Mouse (Mus musculus) heart, adult 11 months (tissue): ENCODE results near the gene Rad51b.

ENCODE experiments used
- DNase-seq: peaks from one replicate; pipeline ENCODE4 v3.0.0; 2022

Rad51b gene

GRCm38 (mm10) chr12:79663893-79664574 lies 367.0 kb downstream of the Rad51b start:
- DNase-seq, result peak; percentile 76

DNA sequence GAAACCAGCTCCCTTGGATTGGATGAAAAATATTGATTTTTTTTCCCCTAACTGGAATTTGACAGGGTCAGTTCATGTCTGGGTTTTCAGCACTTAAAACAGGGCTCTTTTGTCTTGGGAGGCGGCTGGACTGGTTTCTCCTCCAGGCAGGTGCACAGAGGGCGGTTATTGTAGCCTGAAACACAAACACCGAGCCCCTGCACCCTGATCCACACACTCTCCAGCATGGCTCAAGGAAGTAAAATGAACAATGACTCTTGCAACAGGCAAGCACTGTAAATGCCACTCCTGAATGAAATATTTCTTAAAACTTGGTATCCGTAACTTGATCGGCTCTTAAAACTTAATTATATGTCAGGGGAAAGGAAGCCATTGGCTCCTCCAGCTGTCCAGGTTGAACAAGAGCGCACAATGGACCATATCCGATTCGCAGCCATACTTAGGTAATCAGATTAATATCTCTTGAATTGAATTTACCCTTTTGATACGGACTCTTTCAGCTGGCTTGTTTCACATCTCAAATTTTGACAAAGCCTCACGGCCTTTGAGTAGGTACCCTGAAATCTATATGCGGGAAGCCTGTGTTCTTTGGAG lies 377.9 kb downstream of the Rad51b start:
- DNase-seq, result peak; percentile 85

GRCm38 (mm10) chr12:79675440-79676176 lies 378.5 kb downstream of the Rad51b start:
- DNase-seq, result peak; percentile 98

DNA sequence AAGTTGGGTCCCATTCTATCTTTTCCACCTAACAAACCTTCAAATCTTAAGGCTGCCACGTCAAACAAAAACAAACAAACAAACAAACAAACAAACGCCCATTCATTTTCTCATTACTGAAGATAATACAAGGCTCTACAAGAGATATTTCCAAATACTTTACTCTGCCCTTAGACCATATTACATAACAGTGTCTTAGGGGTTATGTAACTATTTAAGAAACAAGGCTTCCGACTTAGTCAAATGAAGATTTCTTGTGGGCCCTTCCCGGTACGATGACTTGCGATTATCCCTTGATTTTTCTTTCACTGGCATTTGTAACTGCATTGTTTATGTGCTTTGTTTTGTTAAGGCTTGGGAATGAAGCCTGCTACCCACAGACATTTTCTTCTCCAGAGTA lies 379.2 kb downstream of the Rad51b start:
- DNase-seq, result peak; percentile 86

GRCm38 (mm10) chr12:79676896-79677295 lies 379.8 kb downstream of the Rad51b start:
- peak; percentile 88 for DNase-seq

DNA sequence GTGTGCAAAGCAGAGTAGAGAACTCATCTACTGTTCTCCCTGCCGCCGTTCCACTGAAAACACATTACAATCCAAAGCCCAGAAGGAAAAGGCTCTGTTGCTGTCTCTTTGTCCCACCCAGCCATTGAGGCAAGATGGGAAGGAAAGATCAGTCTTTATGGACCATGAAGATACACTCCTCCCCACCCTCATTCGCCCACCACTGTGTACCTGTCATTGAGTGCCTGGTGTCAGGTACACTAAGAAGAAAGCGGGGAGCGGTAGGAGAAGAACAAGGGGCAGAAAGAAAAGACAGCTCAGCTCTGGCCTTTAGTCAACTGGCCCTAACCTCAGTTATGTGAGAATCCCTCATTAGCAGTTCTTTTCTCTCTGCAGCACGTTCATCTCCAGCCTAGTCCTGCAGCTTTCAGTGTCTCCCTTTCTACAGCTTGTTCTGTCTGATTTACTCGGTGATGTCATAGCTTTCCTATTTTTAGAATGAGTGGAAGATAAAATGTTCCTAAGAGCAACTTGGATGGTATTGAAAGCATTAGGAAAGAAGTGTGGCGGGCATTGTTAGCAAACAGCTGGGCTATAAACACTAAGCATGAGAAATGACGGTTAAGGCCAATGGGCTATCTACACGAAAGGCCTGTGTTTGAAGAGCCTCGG lies 382.3 kb downstream of the Rad51b start:
- DNase-seq, result peak; percentile 94

DNA sequence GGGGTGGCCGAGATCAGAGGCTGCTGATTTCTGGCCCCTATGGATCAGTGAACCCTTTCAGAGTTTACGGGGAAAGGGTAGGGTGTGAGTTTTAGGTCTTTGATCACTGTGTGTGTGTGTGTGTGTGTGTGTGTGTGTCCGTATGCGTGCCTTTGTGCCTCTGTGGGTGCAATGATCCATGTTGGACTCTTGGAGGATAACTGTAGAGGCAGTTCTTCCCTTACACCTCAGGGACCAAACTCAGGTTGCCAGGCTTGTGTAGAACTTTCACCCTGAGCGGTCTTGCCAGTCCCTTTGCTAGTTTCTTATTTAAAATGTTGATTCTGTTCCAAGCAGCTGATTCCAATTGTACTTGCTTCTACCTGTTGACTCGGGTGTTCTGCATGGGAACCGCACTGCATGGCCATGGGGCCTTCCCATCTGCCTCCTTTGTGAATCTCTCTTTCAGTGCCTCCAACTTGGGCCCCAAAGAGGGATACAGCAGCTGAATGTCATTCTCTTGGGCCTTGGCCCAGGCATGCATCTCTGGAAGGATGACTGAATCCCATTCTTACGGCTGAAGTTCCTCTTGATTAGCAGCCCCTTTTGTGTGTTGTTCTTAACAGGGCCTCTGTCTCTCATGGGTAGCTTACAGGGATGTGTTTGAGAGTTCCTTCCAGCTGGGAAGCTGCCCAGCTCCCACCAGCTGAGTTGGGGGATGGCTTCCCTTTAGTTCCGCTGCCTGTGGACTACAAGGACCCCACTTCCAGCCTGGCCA lies 383.0 kb downstream of the Rad51b start:
- peak; percentile 93 for DNase-seq

GRCm38 (mm10) chr12:79680698-79681072 lies 383.6 kb downstream of the Rad51b start:
- no peak for DNase-seq

DNA sequence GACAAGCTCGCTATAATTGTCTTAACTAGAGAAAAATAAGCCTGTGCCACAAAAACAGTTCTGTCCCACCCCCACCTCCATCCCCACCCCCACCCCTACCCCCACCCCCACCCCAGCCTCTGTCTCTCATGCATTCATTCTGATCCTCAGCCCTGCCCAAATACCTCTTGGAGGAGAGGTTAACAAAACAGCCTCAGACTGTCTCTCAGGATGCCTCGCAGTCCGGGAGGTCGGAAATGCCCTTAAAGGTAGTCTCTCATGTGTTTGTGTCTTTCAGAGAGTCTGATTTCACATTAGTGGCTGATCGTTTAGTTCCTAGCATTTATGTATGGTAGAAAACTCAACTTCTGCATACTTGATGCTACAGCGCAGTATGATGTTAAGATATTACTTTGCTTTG lies 384.5 kb downstream of the Rad51b start:
- DNase-seq, result peak; percentile 39

GRCm38 (mm10) chr12:79683350-79683749 lies 386.3 kb downstream of the Rad51b start:
- DNase-seq, result peak; percentile 88

DNA sequence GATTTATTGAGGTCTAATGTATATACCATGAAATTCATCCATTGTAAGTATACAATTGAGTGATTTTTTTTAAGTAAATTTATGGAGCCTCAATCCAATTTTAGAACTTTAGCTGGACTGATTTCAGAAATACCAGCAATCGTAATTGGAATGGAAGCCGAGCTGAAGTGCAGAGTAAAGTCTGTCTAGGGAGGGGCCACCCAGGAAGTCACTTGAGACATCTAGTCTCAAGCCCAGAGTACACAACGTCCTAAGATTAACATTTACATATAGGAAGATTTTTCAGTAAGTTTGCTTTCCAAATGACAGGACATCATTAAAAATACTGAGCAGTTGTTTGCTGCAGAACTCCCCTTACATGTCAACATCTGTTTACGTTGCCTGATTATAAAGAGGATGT lies 386.7 kb downstream of the Rad51b start:
- DNase-seq, result peak; percentile 81

- DNase-seq, result peak; percentile 42
Observed at GRCm38 (mm10) chr12:79684338-79684737, 387.3 kb downstream of the Rad51b start.

DNA sequence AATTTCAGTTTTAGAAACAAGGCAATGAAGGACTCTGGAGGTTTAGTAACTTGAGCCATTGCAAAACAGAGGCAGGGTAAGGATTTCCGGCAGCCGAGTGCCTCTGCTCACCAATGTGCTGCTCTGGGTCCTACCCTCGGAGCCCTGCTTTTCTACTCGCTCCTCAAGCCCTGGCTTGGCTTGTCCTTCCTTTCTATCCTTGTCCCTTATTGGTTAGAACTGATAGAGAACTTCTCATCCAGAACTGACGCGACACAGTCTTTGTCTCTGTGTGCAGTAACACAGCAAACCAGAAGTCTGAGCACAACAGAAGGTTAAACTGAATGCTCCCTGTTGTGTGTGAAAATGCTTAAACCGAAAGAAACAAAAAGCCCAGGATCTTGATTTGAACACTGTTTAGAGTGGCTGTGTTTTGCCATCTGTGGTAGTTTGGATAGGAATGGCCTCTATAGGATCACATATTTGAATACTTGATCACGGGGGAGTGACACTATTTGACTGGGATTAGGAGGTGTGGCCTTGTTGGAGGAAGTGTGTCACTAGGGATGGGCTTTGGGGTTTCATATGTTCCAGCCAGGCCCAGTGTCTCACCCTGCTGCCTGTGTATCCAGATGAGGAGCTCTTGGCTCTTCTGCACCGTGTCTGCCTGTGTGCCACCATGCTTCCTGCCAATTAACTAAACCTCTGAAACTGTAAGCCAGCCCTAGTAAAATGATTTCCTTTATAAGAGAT lies 389.7 kb downstream of the Rad51b start:
- DNase-seq, result peak; percentile 73

DNA sequence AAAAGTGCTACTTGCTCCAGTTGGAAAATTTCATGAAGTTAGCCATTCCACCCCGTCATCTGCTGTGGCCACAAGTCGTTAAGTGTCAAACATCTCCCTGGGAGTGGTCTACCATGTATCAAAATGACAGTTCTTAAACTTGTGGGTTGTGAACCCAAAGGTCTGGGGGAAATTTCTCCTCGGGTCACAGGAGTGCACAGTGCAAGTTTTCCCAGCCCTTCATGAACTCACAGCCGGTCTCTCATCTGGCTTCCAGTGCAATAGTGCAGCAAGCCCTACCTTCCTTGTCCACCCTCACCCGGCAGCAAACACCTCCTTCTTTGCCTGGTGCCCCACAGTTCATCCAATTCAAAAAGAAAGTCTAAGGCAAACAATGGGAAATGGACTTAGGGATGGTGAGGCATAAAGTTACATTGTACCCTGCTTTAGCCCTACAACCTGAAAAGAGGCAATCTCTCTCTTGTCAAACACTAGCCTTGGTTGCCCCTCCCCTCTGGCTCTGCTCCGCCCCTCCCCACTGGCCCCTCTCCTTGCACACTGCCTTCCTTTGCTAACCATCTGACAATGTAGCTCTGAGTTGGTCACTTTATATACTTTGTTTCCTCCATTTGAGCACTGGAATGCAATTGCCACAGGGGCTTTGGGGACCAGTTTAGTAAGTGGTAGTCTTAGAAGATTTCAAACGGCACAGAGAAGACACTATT lies 390.8 kb downstream of the Rad51b start:
- DNase-seq, result peak; percentile 79

DNA sequence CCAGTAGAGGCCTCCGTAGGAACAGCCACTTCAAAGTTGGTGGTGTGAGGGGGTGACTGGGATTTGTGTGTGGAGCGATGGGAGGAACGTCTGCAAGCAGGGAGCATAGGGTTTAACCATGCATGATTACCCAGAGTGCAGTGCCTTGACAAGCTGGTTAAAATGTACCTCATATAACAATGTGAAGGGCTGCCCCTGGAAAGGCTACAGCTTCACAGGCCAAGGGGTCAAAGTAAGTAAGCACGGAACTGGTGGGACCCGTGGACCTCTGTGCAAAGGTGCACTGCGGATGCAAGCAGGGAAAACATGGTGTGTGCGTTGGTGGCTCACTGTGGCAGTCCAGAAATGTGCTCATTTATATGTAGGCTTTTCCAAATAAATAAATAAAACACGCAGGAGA lies 392.2 kb downstream of the Rad51b start:
- peak; percentile 85 for DNase-seq

GRCm38 (mm10) chr12:79691929-79692862 lies 395.1 kb downstream of the Rad51b start:
- peak; percentile 74 for DNase-seq

DNA sequence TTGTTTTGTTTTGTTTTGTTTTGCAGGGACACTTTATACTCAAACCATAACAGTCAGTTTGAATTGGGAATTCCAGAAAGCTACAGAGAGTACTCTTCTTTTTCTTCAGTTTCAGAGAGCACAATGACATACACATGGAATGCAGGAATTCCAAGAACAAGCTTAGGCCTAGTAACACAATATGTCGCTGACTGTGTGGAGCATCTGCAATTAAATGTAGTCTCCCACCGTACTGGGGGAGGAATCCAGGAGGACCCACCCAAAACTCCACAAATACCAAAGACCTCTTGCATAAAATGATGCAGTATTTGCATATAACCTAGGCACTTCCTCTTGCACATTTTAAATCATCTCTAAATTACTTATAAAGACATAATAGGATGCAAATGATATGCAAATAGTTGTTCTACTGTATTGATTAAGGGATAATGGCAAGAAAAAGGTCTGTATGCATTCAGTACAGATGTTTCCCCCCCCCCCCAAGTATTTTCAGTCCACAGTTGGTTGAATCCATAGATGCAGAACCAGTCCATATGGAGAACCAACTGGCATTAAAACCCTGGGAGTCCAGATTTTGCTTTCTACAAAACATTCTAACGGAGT lies 398.9 kb downstream of the Rad51b start:
- DNase-seq, result no peak

DNA sequence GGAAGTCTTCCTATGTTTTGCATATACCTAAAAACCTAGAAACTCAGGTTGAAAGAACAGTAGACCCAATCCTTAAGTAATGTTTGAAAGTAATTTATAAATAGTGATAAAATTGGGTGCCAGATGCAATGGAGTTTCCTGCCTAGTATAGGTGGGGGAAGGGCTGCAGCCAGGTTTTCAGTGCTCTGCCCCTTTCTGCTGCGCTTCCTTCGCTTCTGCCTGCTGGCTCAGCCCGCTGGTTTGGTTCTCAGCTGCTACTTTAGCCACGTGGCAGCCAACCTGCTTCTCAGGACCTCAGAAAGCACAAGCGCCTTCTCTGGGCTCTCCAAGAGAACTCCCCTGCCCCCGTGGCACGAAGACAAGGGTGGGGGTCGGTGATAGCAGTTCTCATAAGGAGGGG lies 406.5 kb downstream of the Rad51b start:
- DNase-seq, result no peak

- peak; percentile 75 for DNase-seq
Observed at GRCm38 (mm10) chr12:79705501-79706266, 408.6 kb downstream of the Rad51b start.
